In the genomic region with DNA sequence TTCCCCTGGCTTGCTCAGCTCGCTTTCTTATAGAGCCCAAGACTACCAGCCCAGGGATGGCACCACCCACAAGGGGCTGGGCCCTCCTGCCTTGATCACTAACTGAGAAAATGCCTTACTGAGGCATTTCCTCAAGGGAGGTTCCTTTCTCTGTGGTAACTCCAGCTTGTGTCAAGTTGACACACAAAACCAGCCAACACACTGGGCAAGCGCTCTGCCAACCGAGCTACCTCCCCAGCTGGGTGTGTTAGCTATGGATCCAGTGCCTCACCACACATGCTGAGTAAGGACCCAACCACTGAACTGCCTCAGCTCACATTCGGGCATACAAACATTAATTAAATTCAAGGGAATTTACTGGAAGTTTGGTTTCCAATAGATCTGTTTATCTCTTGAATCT, we compare ENCODE assay signal across 24 mouse cellular contexts.
"Had no signal": no experiment of that assay in that cellular context is flagged by ENCODE, and none has a peak within 500 bp of the region (broad histone marks: within the 10 kb centered on the region; RNA-seq: fewer than 3 reads in every experiment).

No protein-coding gene starts in this region.

- H3K4me1 ChIP-seq: limb, embryonic 10.5 days had no signal

- H3K27ac ChIP-seq: heart, adult 2 months; heart, embryonic 13.5 days; heart, embryonic 15.5 days; hindbrain, embryonic 12.5 days; hindbrain, embryonic 14.5 days; layer of hippocampus, adult 2 months; left cerebral cortex, adult 2 months; limb, embryonic 10.5 days; limb, embryonic 12.5 days; liver, embryonic 13.5 days; liver, embryonic 15.5 days had no signal

- H3K36me3 ChIP-seq: heart, embryonic 13.5 days; heart, embryonic 15.5 days; hindbrain, embryonic 12.5 days; limb, embryonic 10.5 days; limb, embryonic 12.5 days; liver, embryonic 13.5 days; liver, embryonic 15.5 days had no signal

- H3K4me2 ChIP-seq: heart, embryonic 11.5 days; heart, embryonic 13.5 days; heart, embryonic 15.5 days; hindbrain, embryonic 12.5 days; hindbrain, embryonic 14.5 days; limb, embryonic 12.5 days; liver, embryonic 11.5 days; liver, embryonic 13.5 days; liver, embryonic 15.5 days had no signal

- H3K27me3 ChIP-seq: heart, embryonic 13.5 days; heart, embryonic 15.5 days; hindbrain, embryonic 12.5 days; limb, embryonic 12.5 days; liver, embryonic 13.5 days; liver, embryonic 15.5 days had no signal

- ATAC-seq: hindbrain, embryonic 16.5 days; intestine, embryonic 16.5 days had no signal

- DNase-seq: gastrocnemius, postnatal 14 days; heart, adult 11 months; heart, adult 2 months; heart, postnatal 14 days; heart, postnatal 36 days; kidney, adult 18-20 months; kidney, adult 8-10 months; kidney, postnatal 10 days; kidney, postnatal 25 days; kidney, postnatal 4 days; liver, embryonic 13.5 days had no signal

- H3K4me3 ChIP-seq: heart, adult 2 months; heart, embryonic 13.5 days; heart, embryonic 15.5 days; hindbrain, embryonic 12.5 days; layer of hippocampus, adult 2 months; left cerebral cortex, adult 2 months; limb, embryonic 10.5 days; limb, embryonic 12.5 days; liver, embryonic 13.5 days; liver, embryonic 15.5 days had no signal

- H3K9ac ChIP-seq: heart, embryonic 13.5 days; heart, embryonic 15.5 days; hindbrain, embryonic 12.5 days; hindbrain, embryonic 14.5 days; limb, embryonic 12.5 days; liver, embryonic 13.5 days; liver, embryonic 15.5 days had no signal

- H3K9me3 ChIP-seq: heart, embryonic 13.5 days; heart, embryonic 15.5 days; hindbrain, embryonic 12.5 days; limb, embryonic 10.5 days; limb, embryonic 12.5 days; liver, embryonic 13.5 days; liver, embryonic 15.5 days had no signal
